Mouse (Mus musculus): ENCODE results near the gene Cd2bp2.
A peak's percentile ranks its signal among the peaks of the same experiment; 100 is the strongest.

The Cd2bp2 gene

GRCm38 (mm10) chr7:127217901-127218642, 22.2 kb upstream of the Cd2bp2 start:
- DNase-seq (ENCODE audit: low spot score) = no peak

GRCm38 (mm10) chr7:127217475-127217874, 21.6 kb upstream of the Cd2bp2 start:
- no peak for DNase-seq (ENCODE audit: low spot score)

DNA sequence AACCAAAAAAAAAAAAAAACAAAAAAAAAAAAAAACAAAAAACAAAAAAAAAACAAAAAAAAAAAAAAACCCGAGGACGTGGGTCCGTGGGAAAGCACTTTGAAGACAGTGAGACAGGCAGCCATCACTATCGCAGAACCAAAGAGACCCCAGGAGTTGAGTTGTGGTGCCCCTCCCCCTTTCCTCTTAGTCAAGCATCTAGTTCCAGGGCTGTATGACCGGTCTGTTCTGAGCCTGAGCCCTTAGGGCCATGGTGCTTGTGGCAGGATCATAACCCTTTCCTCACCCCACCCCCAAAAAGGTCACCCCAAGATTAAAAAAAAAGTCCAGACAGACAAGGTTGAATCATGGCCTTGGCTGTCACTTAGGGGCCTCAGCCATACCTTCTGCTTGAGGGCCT, 20.5 kb upstream of the Cd2bp2 start:
- no peak for DNase-seq (ENCODE audit: low spot score)

DNA sequence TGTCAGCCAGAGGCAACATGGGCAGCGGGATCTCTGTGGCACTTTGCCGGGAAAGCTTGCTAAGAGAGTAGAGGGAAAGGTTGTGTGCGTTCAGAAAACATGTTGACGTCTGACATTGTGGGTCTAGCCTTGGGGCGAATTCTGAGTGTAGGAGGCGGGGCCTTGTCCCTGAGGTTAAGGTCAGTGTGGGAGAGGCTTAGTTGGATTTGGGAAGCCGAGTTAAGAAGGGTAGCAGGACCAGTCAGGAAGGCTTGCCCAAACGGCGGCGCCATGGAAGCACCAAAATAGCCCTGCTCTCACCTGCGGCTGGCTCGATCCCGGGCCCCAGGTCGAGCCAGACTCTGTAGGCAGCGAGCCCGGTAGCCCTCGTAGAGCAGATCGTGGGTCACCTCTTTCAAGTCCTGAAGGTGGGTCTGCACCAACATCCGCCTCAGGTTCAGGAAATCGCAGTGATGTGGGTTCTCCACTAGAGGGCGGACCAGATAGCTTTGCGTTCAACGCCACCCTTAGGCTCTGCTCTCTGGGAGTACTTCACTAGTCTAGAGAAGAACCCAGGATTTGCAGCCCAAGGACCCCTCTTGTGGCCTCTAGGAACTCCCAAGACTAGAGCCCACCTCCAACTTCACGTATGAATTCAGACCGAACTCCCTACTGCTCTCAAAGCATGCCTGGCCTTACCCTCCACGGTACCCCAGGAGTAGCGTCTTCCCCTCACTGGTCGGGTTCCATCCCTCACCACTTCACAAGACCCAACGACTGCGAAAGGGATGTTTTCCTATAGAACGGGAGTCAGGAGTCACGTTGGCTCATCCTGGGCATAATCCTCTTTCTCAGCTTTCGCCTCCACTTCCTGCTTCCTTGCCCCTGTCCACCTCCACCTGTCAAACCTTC, 19.4 kb upstream of the Cd2bp2 start:
- peak; percentile 49 for DNase-seq (ENCODE audit: low spot score)

GRCm38 (mm10) chr7:127214521-127214920, 18.7 kb upstream of the Cd2bp2 start:
- no peak for DNase-seq (ENCODE audit: low spot score)

DNA sequence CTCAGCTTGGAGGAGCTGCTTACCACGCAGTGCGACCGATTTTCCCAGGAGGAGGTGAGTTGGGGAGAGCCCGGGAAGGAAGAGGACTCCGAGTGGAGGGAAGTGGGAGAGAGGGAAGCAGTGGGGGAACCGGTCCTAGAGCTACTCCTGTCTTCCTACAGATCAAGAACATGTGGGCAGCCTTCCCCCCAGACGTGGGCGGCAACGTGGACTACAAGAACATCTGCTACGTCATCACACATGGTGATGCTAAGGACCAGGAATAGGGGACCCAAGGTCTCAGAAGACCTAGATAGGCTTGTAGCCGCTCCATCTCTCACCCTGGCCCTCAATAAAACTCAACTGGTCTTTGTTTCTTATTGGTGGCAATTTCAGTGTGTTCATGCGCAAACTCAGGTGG, 18.1 kb upstream of the Cd2bp2 start:
- no peak for DNase-seq (ENCODE audit: low spot score)

DNA sequence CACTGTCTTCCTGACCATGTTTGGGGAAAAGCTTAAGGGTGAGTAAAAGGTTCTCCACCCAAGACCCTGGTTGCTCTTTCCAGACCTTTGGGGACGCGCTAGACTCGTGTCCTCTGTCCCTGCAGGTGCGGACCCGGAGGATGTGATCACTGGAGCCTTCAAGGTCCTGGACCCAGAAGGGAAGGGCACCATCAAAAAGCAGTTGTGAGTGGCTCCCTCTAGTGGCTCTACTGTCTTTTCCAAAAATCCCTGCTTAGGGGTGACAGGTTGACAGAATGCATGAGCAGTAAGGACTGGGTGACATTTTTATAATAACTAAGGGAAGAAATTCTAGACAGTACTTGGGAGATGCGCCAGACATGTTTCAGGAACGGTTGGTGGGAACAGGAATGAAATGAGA, 17.6 kb upstream of the Cd2bp2 start:
- no peak for DNase-seq (ENCODE audit: low spot score)

GRCm38 (mm10) chr7:127212432-127213250, 16.8 kb upstream of the Cd2bp2 start:
- DNase-seq (ENCODE audit: low spot score) = no peak

- DNase-seq (ENCODE audit: low spot score) = no peak
Observed at GRCm38 (mm10) chr7:127211014-127211745, 15.3 kb upstream of the Cd2bp2 start.

DNA sequence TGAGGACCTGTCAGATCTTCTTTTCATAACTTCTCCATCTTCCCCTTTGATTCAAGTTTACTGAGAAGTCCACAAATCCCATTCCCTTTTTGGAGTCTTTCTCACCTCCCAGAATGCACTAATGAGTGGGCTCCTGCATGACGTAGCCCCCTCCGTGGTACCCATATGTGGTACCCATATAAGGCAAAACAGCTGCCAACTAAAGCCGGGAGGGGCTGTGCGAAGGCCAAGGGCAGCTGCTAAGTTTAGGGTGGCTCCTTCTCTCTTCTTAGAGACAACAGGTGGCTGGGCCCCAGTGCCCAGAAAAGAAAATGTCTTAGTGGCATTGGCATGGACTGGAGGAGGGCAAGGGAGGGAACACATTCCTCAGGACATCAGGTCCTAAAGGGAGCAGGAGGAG, 14.4 kb upstream of the Cd2bp2 start:
- DNase-seq (ENCODE audit: low spot score) = no peak

GRCm38 (mm10) chr7:127209851-127210250, 14.0 kb upstream of the Cd2bp2 start:
- no peak for DNase-seq (ENCODE audit: low spot score)

DNA sequence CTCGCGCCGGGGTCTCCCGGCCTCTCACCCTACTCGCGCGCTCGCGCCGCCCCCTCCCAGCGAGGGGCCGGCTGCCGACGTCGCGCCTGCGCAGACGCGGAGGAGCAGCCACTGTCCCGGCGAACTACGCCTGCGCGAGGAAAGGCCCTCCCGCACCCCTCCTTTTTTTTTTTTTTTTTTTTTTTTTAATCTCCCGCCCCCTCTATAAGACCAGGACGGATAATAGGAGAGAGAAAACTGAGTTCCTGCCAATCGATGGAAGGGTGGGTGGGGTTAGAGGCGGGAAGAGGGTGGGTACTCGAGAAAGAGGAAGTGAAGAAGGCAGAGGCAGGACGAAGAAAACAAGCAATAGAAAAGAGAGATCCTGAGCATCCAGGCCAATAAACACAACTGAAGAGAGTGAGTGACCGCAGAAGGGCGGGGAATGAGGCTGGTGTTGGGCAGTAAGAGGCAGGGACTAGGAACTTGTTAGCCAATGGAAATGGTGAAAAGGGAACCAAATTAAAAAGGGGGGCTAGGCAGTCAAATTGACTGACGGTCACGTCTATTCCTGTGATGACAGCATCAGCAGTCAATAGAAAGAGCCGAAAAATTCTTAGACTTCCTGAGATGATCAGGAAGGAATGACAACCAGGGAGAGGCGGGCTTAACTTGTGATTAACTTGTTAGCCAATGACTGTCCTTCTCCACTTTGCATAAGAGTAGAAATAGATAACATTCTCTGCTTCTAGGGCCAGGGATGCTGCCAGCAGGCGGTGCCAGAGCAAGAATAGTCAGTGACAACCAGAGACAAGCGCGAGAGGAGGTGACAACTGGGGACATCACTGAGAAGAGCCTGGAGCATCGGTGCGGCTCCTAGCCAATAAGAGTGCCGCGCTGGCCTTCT, 12.9 kb upstream of the Cd2bp2 start, which contains the start of gene Mylpf:
TSS of gene Mylpf (plus strand) at position 338 of the 886 bp plus-strand sequence.
- peak; percentile 89 for DNase-seq (ENCODE audit: low spot score)

DNA sequence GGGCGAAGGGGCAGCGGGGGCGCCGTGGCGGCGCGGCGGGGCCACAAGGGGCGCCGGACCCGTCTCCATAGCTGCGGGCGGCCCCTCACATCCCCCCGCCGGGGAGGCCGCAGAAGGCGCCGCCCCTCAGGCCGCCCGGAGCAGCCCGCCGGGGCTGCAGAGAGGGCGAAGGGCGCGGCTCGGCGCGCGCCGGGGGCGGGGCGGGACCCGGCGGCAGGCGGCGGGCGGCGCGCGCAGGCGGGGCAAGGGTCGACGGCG, 12.4 kb upstream of the Cd2bp2 start, which contains the start of gene Tbc1d10b:
TSS of gene Tbc1d10b (minus strand) at position 174 of the 258 bp plus-strand sequence.
- DNase-seq (ENCODE audit: low spot score) = no peak

DNA sequence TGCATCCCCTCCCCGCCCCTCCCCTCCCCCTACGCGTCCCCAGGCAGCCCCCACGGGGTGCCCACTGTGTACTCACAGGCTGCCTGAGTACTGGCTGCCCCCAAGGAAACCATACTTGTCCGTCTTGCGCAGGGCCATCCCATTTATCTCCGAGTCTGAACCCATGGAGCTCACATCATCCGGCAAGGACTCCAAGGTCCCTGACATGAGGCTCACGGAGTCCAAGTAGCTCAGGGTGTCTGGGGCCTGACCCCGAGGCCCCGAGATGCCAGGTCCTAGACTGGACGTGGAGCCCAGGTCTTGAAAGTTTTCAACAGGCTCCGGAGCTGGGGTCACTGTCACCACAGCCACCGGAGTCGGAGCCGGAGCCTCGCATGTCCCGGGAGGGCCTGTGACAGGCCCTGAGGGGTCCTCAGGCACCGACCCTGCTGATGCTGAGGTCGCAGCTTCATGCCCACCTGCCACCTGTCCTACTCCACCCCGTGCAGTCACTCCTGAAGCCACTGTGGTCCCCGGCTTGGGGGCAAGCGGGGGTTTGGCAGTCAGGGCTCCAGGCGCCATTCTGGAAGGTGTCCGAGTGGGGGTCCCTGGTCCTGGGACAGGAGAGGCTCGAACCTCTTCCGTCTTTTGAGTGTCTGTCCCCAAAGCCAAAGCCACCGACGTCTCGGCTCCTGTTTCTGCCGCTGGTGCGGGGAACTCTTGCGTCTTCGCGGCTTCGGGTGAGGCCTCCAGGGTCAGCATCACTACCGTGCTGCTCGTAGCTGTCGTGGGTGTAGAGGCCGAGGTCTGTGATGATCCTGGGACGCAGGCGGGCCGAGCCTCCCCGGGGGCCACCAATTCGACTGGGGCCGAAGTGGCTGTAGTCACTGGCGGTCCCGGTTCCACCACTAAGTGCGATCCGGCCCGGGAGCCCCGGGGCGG, 11.8 kb upstream of the Cd2bp2 start:
- no peak for DNase-seq (ENCODE audit: low spot score)

DNA sequence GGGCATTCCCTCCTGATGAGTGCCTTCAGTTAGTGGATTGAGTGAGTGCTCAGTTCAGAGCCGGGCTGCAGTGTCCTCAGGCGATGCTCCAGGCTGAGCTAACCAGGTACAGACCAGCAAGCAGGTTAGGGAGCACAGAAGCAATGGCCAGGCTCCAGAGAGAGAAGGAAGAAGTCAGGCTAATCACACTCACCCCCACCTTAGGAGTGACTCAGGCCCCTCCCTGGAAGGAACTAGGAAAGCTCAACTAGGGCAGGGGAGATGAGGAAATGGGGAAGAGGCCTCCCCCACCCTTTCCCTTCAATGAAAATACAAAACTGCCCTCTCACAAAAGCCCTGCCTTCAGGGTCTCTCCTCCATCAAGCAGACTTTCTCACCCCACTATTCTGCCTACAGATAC, 10.8 kb upstream of the Cd2bp2 start:
- no peak for DNase-seq (ENCODE audit: low spot score)

DNA sequence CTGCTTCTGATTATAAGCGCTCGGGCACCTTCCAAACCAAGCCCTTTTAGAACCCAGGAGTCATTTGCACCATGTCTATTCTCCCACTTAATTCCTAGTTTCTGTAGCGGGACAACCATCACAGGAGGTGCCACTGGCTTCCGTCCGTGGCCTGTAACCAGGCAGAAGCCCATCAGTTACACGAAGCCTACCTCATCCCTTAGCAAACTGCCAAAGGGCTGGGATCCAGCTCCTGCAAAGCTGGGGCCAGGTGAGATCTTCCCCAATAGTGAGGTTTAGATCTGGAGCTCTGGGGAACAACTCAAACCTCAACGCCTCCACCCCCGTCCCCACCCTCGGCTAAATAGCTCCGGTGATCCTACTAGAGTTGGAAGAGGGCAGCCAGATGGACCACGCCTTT, 634 bp upstream of the Cd2bp2 start:
- no peak for DNase-seq (ENCODE audit: low spot score)

DNA sequence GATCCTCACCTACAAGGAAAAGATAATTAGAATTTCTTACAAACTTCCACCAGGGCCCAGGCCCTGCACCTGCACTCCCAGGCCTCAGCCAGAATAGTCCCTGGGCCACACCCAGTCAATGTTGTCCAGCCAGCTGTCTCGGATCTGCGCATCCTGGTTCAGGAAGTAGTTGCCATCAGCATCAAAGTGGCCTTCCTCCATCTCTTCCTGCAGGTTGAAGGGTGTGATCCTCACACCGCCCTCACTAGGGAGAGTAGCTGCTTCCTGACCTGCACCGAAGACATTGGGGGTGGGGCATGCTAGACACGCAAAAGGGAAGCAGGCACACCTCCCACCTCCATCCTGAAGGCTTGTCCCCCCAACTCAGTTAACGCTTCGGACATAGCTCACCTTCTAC, 1.2 kb downstream of the Cd2bp2 start:
- DNase-seq (ENCODE audit: low spot score) = no peak

GRCm38 (mm10) chr7:127194011-127194632, 1.7 kb downstream of the Cd2bp2 start:
- DNase-seq (ENCODE audit: low spot score) = no peak

DNA sequence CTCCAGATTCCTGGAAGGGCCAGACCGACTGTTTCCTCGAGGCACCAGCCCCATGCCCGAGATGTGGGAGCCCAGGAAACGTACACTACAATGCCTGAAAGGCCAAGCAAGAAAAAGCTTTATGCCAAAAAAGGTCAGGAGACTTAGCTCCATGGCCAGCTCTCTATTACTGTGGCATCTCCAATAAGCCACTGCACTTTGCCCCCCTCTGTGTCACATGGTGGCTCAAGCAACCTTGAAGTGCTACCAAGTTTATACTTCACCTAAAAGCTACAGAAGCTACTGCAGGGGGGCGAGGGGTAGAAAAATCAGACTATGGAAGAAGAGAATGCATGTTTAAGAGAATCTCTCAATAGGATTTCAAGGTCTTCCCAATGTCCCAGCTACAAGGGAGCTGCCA, 2.9 kb downstream of the Cd2bp2 start:
- no peak for DNase-seq (ENCODE audit: low spot score)

Measured in ovary, postnatal 14 days (tissue).